Mouse (Mus musculus): Measurements from ENCODE around the gene Fam25c. TPM values are rescaled to one million over a fixed set of nuclear protein-coding genes. Genes with fewer than 3 reads are reported as not detected.

The Fam25c gene
- total and polyA plus RNA-seq, 3 experiments: not detected

DNA sequence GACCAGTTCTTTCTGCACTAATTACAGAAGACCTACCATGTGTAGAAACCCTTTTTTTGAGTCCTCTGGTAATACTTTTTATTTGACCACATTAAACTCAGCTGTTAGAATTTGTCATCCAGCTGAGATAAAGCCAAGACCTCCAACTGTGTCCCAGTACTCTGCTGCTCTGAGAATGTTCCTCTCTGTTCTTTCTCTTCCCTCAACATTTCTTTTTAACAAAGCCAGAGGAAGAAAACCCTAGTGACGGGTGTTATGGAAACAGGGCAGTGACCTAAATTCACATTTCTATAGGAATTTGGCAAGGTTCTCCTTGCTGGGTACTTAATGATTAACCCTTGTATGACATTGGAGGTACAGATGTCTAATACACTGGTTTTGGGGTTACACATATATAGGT, 15.8 kb downstream of the Fam25c start:
- TF ChIP-seq TCF12 (IDR thresholded peaks at IDR 0.05; ENCODE audit: low read depth, low read length) (no peak), CHD1 (IDR thresholded peaks at IDR 0.05; ENCODE audit: low read depth, low read length) (no peak), USF1 (IDR thresholded peaks at IDR 0.05; ENCODE audit: low read depth, low read length) (no peak), POLR2AphosphoS5 (IDR thresholded peaks at IDR 0.05; ENCODE audit: borderline replicate concordance, low read depth, low read length) (no peak), UBTF (IDR thresholded peaks at IDR 0.05; ENCODE audit: borderline replicate concordance, insufficient read depth, low read depth, low read length) (no peak), USF2 (IDR thresholded peaks at IDR 0.05; ENCODE audit: borderline replicate concordance in 1 of 2, insufficient read depth in 1 of 2, low read depth in 1 of 2, low read length in 2 of 2) (no peak), NRF1 (IDR thresholded peaks at IDR 0.05; ENCODE audit: insufficient read depth, low read depth, low read length, poor library complexity, severe bottlenecking) (no peak), MEF2A (IDR thresholded peaks at IDR 0.05; ENCODE audit: extremely low read depth, insufficient replicate concordance, low read depth, low read length, poor library complexity, severe bottlenecking) (no peak), MXI1 (IDR thresholded peaks at IDR 0.05; ENCODE audit: low read depth, low read length) (no peak)
- Histone ChIP-seq H3K9ac (ENCODE audit: control insufficient read depth, low read depth, low read length, poor library complexity, severe bottlenecking) (no peak overlapping the region), H3K4me3 (ENCODE audit: control insufficient read depth in 1 of 2, insufficient read depth in 1 of 2, low read depth in 2 of 2, low read length in 2 of 2) (no peak overlapping the region), H3K27me3 (ENCODE audit: control insufficient read depth in 1 of 2, insufficient read depth in 2 of 2, low read length in 2 of 2) (no peaks in the 10 kb centered on the region), H3K4me1 (ENCODE audit: control insufficient read depth in 1 of 2, insufficient read depth in 2 of 2, low read length in 2 of 2) (peaks cover 16 to 21% of the 10 kb centered on the region in 2 experiments), H3K36me3 (ENCODE audit: control insufficient read depth in 1 of 2, insufficient read depth in 2 of 2, low read length in 2 of 2) (peaks cover 13 to 26% of the 10 kb centered on the region in 2 experiments), H3K79me2 (ENCODE audit: control insufficient read depth, insufficient read depth, low read length, poor library complexity) (no peaks in the 10 kb centered on the region), H3K27ac (ENCODE audit: control insufficient read depth, low read depth, low read length) (no peak overlapping the region), H3K9me3 (replicated peaks; ENCODE audit: insufficient read depth, low read length) (no peaks in the 10 kb centered on the region)
- no peak for DNase-seq (ENCODE audit: low read depth, low spot score)

DNA sequence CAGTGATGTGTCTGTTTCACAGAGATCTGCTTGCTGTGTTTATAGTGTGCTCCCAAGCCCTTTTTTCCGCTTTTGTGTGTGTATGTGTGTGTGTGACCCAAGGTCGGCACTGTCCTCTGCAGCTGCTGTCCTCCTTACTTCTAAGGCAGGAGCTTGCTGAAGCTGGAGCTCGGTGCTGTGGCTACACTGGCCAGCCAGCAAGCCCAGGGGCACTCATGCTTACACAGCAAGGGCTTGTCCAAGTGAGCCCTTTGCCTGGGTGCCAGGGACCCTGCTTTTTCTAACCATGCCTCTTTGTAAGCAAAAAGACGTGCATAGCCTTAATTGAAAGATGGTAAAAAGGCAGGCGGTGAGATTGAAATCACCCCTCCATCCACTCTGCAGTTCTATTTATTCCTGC, 22.8 kb downstream of the Fam25c start:
- H3K27me3 ChIP-seq (ENCODE audit: control insufficient read depth in 1 of 2, insufficient read depth in 2 of 2, low read length in 2 of 2): no peaks in the 10 kb centered on the region

More for the DNA sequence above, 22.8 kb downstream of the Fam25c start:
- no peaks in the 10 kb centered on the region for H3K79me2 ChIP-seq (ENCODE audit: control insufficient read depth, insufficient read depth, low read length, poor library complexity)
- no peak overlapping the region for H3K9ac ChIP-seq (ENCODE audit: control insufficient read depth, low read depth, low read length, poor library complexity, severe bottlenecking)
- TF ChIP-seq MYB (IDR thresholded peaks at IDR 0.05; ENCODE audit: low read depth, low read length) (no peak), MYC (IDR thresholded peaks at IDR 0.05; ENCODE audit: low read depth, low read length) (no peak), MAFK (IDR thresholded peaks at IDR 0.05; ENCODE audit: borderline replicate concordance, low read depth, low read length) (no peak), RCOR1 (IDR thresholded peaks at IDR 0.05; ENCODE audit: low read depth, low read length) (no peak), MXI1 (IDR thresholded peaks at IDR 0.05; ENCODE audit: low read depth, low read length) (no peak), MEF2A (IDR thresholded peaks at IDR 0.05; ENCODE audit: extremely low read depth, insufficient replicate concordance, low read depth, low read length, poor library complexity, severe bottlenecking) (no peak), KAT2A (conservative IDR thresholded peaks at IDR 0.05; ENCODE audit: low read depth, low read length) (no peak), CHD1 (IDR thresholded peaks at IDR 0.05; ENCODE audit: low read depth, low read length) (no peak), GABPA (IDR thresholded peaks at IDR 0.05; ENCODE audit: low read depth, low read length) (no peak), TCF12 (IDR thresholded peaks at IDR 0.05; ENCODE audit: low read depth, low read length) (no peak), EP300 (IDR thresholded peaks at IDR 0.05; ENCODE audit: low read depth in 1 of 2, low read length in 2 of 2) (no peak), CTCF (IDR thresholded peaks at IDR 0.05 in 2 of 3, conservative IDR thresholded peaks at IDR 0.05 in 1 of 3; ENCODE audit: control insufficient read depth in 1 of 3, insufficient read depth in 1 of 3, low read depth in 2 of 3, low read length in 3 of 3, poor library complexity in 1 of 3, severe bottlenecking in 1 of 3) (no peak), ZKSCAN1 (IDR thresholded peaks at IDR 0.05; ENCODE audit: low read depth, low read length) (no peak), GATA1 (IDR thresholded peaks at IDR 0.05; ENCODE audit: low read depth, low read length) (no peak), SMC3 (IDR thresholded peaks at IDR 0.05; ENCODE audit: low read depth, low read length) (no peak), SIN3A (IDR thresholded peaks at IDR 0.05; ENCODE audit: low read length) (no peak), POLR2AphosphoS2 (IDR thresholded peaks at IDR 0.05; ENCODE audit: low read length) (no peak), HCFC1 (IDR thresholded peaks at IDR 0.05; ENCODE audit: low read depth, low read length) (no peak), ETS1 (IDR thresholded peaks at IDR 0.05; ENCODE audit: low read depth, low read length) (no peak)
- peaks cover 2 to 4% of the 10 kb centered on the region in 2 experiments; a peak in 2 of 4 replicates for H3K4me1 ChIP-seq (ENCODE audit: control insufficient read depth in 1 of 2, insufficient read depth in 2 of 2, low read length in 2 of 2)
- no peaks in the 10 kb centered on the region for H3K9me3 ChIP-seq (replicated peaks; ENCODE audit: insufficient read depth, low read length)
- peaks cover 6 to 21% of the 10 kb centered on the region in 2 experiments for H3K36me3 ChIP-seq (ENCODE audit: control insufficient read depth in 1 of 2, insufficient read depth in 2 of 2, low read length in 2 of 2)
- H3K4me3 ChIP-seq (ENCODE audit: control insufficient read depth in 1 of 2, insufficient read depth in 1 of 2, low read depth in 2 of 2, low read length in 2 of 2): no peak overlapping the region
- no peak for DNase-seq (ENCODE audit: low read depth, low spot score)
- no peak overlapping the region for H3K27ac ChIP-seq (ENCODE audit: control insufficient read depth, low read depth, low read length)

Measured in MEL (cell line).